Mouse (Mus musculus): ENCODE measurements around the gene Gm10491. TPM values are rescaled to one million over a fixed set of nuclear protein-coding genes. Genes with fewer than 3 reads are reported as not detected.
"Not testable (repeated sequence)": the region's sequence is repeated elsewhere in the genome, so short reads cannot be mapped to it uniquely, and the experiment has no call there.

The Gm10491 gene
- not detected in 2 replicates for total RNA-seq (2017)

DNA sequence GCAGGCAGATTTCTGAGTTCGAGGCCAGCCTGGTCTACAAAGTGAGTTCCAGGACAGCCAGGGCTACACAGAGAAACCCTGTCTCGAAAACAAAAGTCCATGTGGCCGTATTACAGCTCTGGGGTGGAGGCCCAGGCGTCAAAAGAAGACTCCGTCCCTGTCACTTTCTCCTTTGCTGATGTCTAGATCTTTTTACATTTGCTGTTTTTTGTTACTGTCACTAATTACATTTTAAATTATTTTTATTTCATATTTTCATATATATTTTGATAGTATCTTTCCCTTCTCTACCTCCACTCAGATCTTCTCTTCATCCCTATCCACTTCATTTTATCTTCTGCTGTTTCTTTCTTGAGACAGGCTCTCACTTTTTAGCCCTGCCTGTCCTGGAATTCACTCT is at the start of gene Gm10491:
Gm10491 (minus strand) TSS at position 101 of the 400 bp plus-strand sequence.
- ATAC-seq (replicated peaks; ENCODE audit: low read depth, poor library complexity, severe bottlenecking), result no peak

DNA sequence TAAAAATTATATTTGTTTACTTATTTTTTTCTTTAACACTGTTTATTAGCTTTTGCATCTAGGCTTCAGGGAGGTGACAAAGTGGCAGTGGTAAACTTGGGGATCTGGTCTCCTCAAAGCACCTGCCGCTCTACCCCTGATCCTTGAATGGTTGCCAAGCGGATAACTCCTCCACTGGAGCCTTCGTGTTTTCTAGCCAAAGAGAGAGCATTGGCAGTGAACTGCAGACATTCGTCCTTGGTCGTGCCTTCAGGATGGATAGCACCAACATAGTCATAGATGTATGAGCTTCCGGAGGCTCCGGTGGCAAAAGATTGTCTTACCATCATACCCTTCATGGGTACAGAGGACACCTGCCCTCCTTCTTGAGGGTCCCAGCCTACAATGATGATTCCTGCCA is 42.5 kb upstream of the Gm10491 start:
- no peak for ATAC-seq (replicated peaks; ENCODE audit: low read depth, poor library complexity, severe bottlenecking)

DNA sequence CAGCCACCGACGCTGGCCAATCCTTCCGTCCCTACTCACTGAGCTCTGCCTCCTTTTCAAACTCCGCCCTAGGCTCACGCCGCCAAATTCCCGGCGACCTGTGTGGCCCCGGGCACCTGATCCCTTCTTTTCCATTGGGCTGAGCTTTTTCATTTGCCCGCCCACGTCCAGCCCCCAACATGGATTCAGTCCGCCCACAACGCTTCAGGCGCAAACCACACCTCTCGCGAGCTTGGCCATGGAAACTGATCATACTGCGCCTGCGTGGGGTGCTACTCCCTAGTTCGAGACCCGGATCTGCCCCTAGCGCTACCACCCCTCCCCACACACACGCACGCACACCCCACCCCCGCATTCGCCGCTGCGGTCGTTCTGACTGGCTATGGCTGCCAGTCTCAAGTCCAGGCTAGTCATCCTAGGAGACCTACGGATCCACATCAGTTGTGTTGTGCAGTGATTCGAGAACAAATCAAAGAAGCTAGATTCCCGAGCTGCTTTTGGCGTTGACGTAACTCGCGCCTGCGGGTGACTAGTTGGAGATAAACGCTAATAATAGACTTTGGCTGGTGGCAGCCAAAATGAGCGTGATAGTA is 40.4 kb upstream of the Gm10491 start:
- ATAC-seq (replicated peaks; ENCODE audit: low read depth, poor library complexity, severe bottlenecking), result peak; percentile 99

DNA sequence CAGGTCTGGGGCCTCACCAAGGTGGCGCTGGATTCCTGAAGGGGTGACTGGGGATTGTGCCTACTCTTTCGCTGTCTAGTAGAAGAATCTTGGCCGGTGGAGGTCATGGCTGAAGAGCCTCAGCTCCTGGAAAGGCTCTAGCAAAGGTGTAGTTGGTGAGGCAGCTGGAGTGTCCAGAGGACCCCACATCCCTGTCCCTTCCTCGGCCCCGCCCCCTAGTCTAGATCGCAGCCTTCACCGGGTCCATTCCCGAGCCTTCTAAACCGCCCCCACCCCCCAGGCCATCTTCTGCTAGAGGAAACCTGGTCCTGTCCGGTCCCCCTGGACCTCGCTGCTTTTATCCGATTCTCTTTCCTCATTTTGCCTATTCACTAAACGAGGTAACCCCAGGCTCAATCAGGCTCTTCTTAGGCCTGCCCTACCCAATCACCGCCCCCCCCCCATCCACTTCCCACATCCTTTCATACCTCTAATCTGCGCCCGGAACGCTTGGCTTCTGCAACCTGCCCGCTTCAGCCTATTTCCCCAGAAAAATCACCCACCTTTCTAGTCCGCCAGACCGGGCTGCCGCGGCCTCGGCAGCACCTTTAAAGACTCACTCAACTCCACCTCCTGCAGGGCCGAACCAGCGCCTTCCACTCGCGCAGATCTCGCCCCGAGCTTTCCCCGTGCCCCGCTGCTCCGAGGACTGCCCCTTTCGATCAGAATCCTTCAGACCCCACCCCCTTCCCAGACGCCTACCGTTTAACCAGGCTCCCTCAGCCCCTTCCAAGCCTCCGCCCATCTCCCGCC is 39.7 kb upstream of the Gm10491 start, which contains the start of gene Hdac6:
Hdac6 (minus strand) TSS at position 782 of the 792 bp plus-strand sequence.
- ATAC-seq (replicated peaks; ENCODE audit: low read depth, poor library complexity, severe bottlenecking), result no peak

DNA sequence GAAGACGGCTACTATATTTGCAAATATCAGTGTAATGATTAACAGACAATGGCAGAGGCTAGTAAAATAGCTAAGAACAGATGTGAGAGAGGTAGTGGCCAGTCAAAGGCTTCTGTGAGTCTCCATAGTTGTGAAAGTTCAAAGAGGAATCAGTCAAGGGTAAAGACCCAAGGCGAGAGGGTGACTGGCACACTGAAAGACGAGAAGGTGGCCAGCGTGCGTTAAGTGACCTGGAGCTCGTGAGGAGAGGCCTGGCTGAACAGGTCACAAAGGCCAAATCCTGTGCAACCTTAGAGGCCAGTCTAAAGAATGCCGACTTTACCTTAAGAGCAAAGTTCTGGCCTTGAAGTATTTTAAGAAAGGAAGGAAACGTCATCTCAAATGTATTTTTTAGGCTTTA is 38.0 kb upstream of the Gm10491 start:
- no peak for ATAC-seq (replicated peaks; ENCODE audit: low read depth, poor library complexity, severe bottlenecking)

DNA sequence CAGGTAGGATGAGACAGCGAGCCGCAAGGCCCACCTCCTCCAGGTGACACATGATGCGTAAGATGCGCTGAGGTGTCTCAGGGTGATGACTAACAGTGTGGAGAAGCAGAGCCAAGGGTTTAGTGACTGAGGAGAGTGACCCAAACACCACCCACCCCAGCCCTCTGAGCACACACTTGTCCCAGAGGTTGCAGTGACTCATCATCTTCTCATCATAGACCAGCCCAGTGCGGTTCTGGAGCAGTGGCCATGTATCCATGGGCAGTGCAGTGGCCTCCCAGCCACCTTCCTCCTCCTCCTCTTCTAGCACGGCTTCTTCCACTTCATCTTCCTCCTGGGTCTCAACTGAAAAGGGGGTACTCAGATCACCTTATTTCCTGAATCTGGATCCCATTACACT is 30.0 kb upstream of the Gm10491 start:
- ATAC-seq (replicated peaks; ENCODE audit: low read depth, poor library complexity, severe bottlenecking), result no peak

DNA sequence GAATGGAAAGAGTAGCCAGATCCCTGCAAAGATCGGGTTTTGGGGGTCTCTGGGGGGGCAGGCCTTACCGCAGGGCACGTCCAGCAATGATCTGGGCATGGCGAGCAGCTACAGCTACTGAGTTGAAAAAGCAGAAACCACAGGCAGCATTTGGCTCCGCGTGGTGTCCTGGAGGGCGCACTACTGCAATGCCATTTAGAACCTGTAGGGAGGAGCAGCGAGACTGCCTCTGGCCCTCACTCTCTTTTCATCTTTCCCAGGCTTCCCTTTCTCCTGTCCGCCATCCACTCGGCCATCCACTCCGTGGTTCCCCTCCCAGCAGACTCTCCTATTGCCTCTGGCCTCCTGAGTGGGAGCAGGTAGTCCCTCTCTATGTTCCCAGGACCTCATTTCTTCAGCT is 29.2 kb upstream of the Gm10491 start:
- ATAC-seq (replicated peaks; ENCODE audit: low read depth, poor library complexity, severe bottlenecking), result peak; percentile 66; the same call in 1 of the 2 replicates

DNA sequence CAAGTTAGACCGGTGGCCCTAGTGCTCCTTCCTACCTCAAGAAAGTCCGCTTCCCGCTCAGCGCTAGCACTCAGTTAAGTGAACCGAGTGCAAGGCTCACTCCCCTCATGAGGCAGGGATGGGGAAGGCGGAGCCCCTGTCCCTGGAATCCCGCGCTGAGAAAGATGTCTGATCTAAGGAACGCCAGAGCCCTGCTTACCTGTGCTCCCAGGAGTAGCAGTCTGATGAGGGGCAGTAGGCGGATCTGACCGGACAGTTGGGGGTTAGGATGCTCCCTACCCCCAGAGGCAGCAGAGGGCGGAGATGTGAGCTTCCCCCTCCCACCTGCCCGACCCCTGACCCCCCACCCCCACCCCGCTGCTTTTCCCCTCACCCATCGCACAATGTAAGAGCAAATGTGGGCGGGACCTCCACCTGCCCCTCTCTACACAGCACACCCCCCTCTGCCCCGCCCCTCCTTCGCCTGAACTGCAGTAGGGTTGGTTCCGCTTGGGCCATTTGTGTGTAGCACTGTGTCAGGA is 20.7 kb upstream of the Gm10491 start, which contains the start of gene Eras:
Eras (minus strand) TSS at position 338 of the 521 bp plus-strand sequence.
- ATAC-seq (replicated peaks; ENCODE audit: low read depth, poor library complexity, severe bottlenecking), result peak; percentile 36; the same call in 1 of the 2 replicates

DNA sequence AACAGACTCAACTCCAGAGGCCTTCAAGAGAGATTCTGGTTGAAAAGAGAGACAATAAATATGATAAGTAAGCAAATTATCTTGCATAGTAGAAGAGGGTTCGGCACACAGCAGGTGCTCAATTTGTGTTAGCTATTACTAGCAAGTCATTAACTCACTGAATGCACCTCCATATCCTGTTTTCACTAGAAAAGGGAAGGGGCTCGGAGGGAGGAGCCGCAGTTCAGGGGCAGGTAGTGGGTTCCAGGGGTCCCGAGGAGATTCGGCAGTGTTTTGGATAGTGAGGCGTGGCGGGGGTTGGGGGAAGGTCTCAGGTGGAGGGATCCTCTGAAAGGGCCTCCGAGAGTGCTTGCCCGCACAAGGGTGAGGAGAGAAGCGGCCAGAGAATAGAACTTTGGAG is 19.5 kb upstream of the Gm10491 start:
- no peak for ATAC-seq (replicated peaks; ENCODE audit: low read depth, poor library complexity, severe bottlenecking)

DNA sequence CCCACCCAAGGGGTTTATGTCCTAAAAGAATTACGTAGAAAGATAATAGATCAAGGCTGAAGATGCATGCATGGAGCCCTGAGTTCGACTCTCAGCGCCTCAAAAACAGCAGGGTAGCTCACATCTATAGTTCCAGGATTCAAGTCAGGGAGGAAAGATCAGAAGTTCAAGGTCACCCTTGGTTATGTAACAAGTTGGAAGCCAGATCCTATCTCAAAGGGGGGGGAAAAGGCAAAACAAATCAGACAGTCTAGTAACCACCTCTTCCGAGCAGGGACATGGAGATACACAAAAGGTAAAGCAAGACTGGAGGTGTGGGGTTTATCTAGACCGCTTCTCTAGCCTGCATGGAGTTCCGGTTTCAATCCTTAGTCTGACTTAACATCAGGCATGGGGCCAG is 18.6 kb upstream of the Gm10491 start:
- no peak for ATAC-seq (replicated peaks; ENCODE audit: low read depth, poor library complexity, severe bottlenecking)

DNA sequence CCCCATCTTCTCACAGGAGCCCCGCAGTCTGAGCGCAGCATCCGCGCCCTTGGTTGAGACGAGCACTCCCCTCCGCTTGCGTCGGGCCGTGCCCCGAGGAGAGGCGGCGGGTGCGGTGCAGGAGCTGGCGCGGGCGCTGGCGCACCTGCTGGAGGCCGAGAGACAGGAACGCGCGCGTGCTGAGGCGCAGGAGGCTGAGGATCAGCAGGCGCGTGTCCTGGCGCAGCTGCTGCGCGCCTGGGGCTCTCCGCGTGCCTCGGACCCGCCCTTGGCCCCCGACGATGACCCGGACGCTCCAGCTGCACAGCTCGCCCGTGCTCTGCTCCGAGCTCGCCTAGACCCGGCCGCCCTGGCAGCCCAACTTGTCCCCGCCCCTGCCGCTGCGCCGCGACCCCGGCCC is 14.4 kb upstream of the Gm10491 start:
- ATAC-seq (replicated peaks; ENCODE audit: low read depth, poor library complexity, severe bottlenecking), result no peak

DNA sequence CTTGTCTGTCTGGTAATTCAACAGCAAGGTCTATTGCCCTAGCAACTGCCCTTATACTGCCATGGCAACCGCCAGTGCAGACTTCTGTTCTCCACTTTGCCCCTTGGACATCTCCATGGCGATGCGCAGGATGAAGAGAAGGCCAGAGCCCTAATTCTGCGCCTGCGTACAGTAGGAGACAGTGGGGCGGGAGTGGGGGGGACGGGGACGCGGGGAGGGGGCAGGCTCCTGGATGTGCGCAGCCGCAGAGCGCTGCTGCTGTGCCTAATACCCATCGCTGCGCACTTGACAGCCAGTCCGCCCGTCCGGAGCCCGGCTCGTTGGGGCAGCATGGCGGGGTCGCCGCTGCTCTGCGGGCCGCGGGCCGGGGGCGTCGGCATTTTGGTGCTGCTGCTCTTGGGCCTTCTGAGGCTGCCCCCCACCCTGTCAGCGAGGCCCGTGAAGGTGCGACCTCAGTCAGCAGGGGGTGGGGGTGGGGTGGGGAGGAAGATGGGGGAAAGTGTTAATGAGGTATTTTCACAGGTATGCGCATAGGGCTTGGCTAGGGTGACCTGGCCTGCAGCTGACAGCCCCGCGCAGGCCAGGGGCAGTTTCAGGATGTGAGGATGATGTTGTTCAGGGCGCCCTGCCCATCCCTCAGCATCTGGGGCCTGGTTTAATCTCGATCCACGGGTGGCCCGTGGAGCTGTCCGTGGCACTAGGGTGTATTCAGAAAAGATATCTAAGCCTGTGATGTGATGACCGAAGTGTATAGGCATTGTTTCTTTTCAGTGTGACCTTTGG is 12.2 kb upstream of the Gm10491 start, which contains the start of gene Pcsk1n:
Pcsk1n (plus strand) TSS at position 222 of the 783 bp plus-strand sequence.
- ATAC-seq (replicated peaks; ENCODE audit: low read depth, poor library complexity, severe bottlenecking), result no peak

DNA sequence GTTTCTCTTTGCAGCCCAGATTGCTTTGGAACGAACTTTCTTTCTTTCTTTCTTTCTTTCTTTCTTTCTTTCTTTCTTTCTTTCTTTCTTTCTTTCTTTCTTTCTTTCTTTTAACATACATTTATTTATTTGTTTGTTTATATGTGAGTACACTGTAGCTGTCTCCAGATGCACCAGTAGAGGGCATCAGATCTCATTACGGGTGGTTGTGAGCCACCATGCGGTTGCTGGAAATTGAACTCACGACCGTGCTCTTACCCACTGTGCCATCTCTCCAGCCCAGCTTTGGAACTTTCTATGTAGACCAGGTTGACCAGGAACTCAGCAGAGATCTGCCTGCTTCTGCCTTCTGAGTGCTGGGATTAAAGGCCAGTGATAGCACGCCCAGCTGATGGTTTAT is 10.3 kb upstream of the Gm10491 start:
- ATAC-seq (replicated peaks; ENCODE audit: low read depth, poor library complexity, severe bottlenecking), result not testable (repeated sequence)

DNA sequence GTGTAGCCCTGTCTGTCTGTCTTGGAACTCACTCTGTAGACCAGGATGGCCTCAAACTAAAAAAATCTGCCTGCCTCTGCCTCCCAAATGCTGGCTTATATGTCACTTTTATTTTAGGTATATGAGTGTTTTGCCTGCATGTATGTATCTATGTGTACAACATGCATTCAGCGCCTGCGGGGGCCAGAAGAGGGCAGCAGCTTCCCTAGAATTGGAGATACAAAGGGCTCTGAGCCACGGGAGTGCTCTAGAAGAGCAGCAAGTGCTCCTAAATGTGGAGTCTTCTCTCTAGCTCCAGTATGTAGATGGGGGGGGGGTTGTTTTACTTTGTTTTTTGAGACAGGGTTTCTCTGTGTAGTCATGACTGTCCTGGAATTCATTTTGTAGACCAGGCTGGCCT is 8.0 kb upstream of the Gm10491 start:
- peak; percentile 87 for ATAC-seq (replicated peaks; ENCODE audit: low read depth, poor library complexity, severe bottlenecking)

DNA sequence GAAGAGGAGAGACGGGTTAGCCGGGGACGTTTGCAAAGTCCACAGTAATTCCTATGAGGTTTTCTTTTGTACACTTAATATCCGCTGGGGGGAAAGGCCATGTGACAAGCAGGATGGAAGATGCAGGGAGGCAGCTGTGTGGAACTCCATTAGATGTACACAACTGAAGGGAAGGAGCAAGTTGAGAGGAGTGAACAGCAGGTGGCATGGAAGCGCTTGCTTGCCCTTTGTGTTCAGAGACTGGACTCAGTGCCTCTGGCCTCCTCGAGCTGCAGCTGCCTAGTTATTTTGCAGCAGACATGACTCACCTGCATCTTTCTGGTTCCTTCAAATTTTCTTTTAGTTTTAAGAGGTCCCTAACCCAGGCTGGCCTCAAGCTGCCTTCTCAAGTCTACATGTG is 2.8 kb upstream of the Gm10491 start:
- no peak for ATAC-seq (replicated peaks; ENCODE audit: low read depth, poor library complexity, severe bottlenecking)

DNA sequence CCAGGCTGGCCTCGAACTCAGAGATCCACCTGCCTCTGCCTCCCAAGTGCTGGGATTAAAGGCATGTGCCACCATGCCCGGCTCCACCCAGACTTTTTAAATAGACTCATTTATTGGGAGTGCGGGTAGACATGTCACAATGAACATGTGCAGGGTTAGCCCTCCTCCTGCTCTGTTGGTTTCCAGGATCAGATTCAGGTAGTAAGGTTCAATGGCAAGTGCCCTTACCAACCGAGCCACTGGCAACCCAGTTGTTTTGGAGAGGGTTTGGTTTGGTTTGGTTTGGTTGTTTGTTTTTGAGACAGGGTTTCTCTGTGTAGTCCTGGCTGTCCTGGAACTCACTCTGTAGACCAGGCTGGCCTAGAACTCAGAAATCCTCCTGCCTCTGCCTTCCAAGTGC is 1.6 kb upstream of the Gm10491 start, which contains the start of gene Gm10490:
Gm10490 (plus strand) TSS at position 301 of the 400 bp plus-strand sequence.
- not testable (repeated sequence) for ATAC-seq (replicated peaks; ENCODE audit: low read depth, poor library complexity, severe bottlenecking)

DNA sequence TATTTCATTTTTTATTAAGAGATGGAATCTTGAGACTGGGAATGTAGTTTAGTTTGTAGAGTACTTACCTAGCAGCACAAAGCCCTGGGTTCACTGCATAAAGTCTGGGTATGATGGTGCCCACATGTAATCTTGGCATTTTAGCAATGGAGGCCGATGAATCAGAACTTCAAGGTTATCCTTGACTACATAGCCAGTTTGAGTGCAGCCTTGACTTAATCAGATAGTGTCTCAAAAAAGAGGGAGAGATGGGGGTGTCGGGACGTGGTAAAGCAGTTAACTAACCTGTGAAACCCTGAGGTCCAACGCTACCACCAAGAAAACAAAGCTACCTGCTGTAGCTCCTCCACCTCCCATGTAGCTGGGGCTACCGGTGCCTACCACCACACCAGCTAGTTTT is 3.2 kb downstream of the Gm10491 start:
- ATAC-seq (replicated peaks; ENCODE audit: low read depth, poor library complexity, severe bottlenecking), result no peak

DNA sequence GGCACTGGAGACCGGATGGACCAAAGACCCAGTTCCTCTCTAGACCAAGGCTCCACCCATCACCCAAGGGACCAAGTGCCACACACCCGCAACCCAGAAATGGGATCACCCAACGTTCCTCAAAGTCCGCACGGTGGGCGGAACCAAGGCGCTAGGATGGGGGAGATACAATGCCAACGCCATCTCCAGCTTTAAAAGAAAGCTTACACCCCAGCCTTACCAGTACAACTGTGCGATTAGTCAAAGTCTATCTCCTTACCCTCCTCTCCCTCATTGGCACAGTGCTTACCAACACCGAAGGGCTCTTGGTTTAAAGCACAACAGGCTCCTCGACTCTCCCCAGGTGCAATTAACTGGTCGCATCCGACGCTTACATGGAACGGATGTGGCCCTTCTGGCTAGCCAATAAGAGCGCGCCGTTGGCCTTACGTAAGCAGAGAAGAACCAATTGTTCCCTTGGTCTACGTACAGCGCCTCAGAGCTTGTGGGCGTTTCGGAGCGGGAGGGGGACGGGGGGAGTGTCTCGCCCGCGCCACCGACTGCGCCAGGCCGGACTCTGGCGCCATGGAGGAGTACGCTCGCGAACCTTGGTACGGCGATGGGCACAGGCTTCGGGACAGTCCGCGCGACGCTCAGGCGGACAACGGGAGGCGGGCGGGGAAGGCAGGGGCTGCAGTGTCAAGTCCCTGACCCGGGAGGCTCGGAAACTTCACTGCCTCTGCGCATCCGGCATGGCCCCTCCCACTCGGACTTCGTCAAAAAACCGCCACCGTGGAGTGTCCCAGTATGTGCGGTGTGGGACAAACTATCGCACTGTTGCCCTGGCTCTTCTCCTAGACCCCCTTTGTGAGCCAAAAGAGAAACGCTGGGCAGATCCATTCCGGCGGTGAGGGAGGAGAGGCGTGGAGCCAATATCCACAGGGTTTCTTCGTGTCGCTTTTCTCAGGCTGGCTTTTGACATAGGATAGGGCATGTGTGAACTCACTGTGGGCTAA is 8.5 kb downstream of the Gm10491 start, which contains the start of the genes Pqbp1 and Timm17b:
Pqbp1 (minus strand) TSS at position 390 of the 995 bp plus-strand sequence.
Timm17b (plus strand) TSS at position 478 of the 995 bp plus-strand sequence.
- peak; percentile 95 for ATAC-seq (replicated peaks; ENCODE audit: low read depth, poor library complexity, severe bottlenecking)

DNA sequence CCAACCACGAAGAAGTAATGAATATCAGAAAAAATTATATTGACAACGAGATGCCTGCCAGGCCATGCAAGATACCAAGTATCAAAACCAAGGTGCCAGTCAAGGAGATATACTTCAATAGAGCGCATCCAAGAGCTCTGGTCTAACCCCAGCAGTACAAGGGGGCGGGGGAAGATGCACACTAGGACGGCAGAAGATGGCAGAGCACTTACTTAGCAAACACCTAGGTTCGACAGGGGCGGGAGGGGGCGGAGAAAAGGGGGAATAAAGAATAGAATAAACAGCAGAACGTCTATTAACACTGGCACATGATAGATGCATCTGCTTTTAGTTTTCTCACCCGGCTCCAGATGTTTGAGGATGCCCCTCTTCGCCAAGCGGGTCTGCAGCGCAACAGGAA is 9.4 kb downstream of the Gm10491 start:
- no peak for ATAC-seq (replicated peaks; ENCODE audit: low read depth, poor library complexity, severe bottlenecking)
